In the genomic region with DNA sequence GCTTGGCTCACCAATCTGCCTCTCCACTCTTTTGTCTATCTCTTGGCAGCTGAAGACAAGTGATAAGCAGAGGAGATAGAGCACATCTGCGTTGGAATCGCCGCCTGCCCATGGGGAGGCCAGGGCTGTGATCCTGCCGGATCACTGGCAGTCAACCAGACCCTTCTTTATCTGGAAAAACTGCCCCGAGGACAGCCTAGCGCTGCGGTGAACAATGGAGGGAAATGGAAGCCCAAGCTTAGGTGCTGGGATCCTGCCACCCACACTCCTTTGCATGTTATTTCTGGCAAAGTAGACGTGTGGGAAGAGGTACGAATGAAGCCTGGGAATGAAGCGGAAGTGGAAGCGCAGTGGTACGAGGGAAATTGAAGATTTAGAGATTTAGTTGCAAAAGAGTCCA, we compare ENCODE assay signal across 15 mouse cellular contexts.
A peak's percentile ranks its signal among the peaks of the same experiment; 100 is the strongest.
DNase-seq lines count a peak whose midpoint lies in the region; ATAC-seq lines count a peak whose summit lies in the region.
"Had no signal": no experiment of that assay in that cellular context is flagged by ENCODE, and none has a peak within 500 bp of the region (broad histone marks: within the 10 kb centered on the region; RNA-seq: fewer than 3 reads in every experiment).

No protein-coding gene starts in this region.

- no peaks in the 10 kb centered on the region for H3K9me3 ChIP-seq in heart, embryonic 15.5 days (replicated peaks)
- no peaks in the 10 kb centered on the region for H3K9me3 ChIP-seq in intestine, embryonic 15.5 days
- H3K9me3 ChIP-seq: embryonic facial prominence, embryonic 15.5 days; midbrain, embryonic 15.5 days had no signal

- no peaks in the 10 kb centered on the region for H3K36me3 ChIP-seq in heart, embryonic 15.5 days
- no peaks in the 10 kb centered on the region for H3K36me3 ChIP-seq in intestine, embryonic 15.5 days
- H3K36me3 ChIP-seq: embryonic facial prominence, embryonic 15.5 days; midbrain, embryonic 15.5 days had no signal

- peak; percentile 14 for DNase-seq in gastrocnemius, postnatal 25 days
- no peak for DNase-seq in gastrocnemius, postnatal 10 days
- peak; percentile 38 for DNase-seq in testis, postnatal 10 days (ENCODE audit: low spot score)
- no peak for DNase-seq in testis, postnatal 14 days (ENCODE audit: low spot score)
- no peak for DNase-seq in lung, adult 18-20 months
- DNase-seq: cerebellum, adult 2 months; lung, embryonic 14.5 days; retina, postnatal 1 day; thymus, adult 2 months had no signal

- WGBS in heart, embryonic 15.5 days, result 20% methylated on average over 12 of the region's 12 CpGs
- 76% methylated on average over 12 of the region's 12 CpGs for WGBS in intestine, embryonic 15.5 days

- no peak for ATAC-seq in heart, embryonic 15.5 days (replicated peaks; ENCODE audit: insufficient number of reproducible peaks, insufficient read depth, low FRiP score, low read depth)
- no peak for ATAC-seq in erythroid progenitor cell, adult 5-6 weeks (replicated peaks; ENCODE audit: low FRiP score, poor library complexity, severe bottlenecking)
- ATAC-seq in intestine, embryonic 15.5 days, result no peak
- ATAC-seq: forebrain, embryonic 13.5 days; midbrain, embryonic 15.5 days had no signal

- peak overlapping the region; percentile 28; the same call in 1 of the 2 replicates for H3K4me2 ChIP-seq in heart, embryonic 15.5 days
- H3K4me2 ChIP-seq in intestine, embryonic 15.5 days (replicated peaks), result no peak overlapping the region
- H3K4me2 ChIP-seq: embryonic facial prominence, embryonic 15.5 days; forebrain, embryonic 13.5 days; lung, embryonic 14.5 days; midbrain, embryonic 15.5 days had no signal

- H3K9ac ChIP-seq in heart, embryonic 15.5 days, result no peak overlapping the region
- no peak overlapping the region for H3K9ac ChIP-seq in intestine, embryonic 15.5 days
- H3K9ac ChIP-seq: embryonic facial prominence, embryonic 15.5 days; forebrain, embryonic 13.5 days; lung, embryonic 14.5 days; midbrain, embryonic 15.5 days had no signal

- H3K27me3 ChIP-seq in heart, embryonic 15.5 days, result no peaks in the 10 kb centered on the region
- H3K27me3 ChIP-seq in intestine, embryonic 15.5 days (replicated peaks), result no peaks in the 10 kb centered on the region
- H3K27me3 ChIP-seq: embryonic facial prominence, embryonic 15.5 days; forebrain, embryonic 13.5 days; midbrain, embryonic 15.5 days had no signal

- peak overlapping the region; percentile 62 for H3K27ac ChIP-seq in heart, embryonic 15.5 days
- H3K27ac ChIP-seq in intestine, embryonic 15.5 days, result no peak overlapping the region
- H3K27ac ChIP-seq: embryonic facial prominence, embryonic 15.5 days; forebrain, embryonic 13.5 days; midbrain, embryonic 15.5 days had no signal

- H3K4me3 ChIP-seq in heart, embryonic 15.5 days, result no peak overlapping the region
- no peak overlapping the region for H3K4me3 ChIP-seq in intestine, embryonic 15.5 days (replicated peaks)
- H3K4me3 ChIP-seq: embryonic facial prominence, embryonic 15.5 days; forebrain, embryonic 13.5 days; midbrain, embryonic 15.5 days had no signal

- H3K4me1 ChIP-seq in heart, embryonic 15.5 days (replicated peaks), result peaks cover 12% of the 10 kb centered on the region
- no peaks in the 10 kb centered on the region for H3K4me1 ChIP-seq in intestine, embryonic 15.5 days (replicated peaks)
- H3K4me1 ChIP-seq: embryonic facial prominence, embryonic 15.5 days; midbrain, embryonic 15.5 days had no signal

Comparison
In these comparisons a context has a peak if more than half of its experiments do, and no peak if none do; other contexts are left out.
1. DNase-seq: peak in gastrocnemius, postnatal 25 days (single experiment) and testis, postnatal 10 days (single experiment); none in gastrocnemius, postnatal 10 days (single experiment), testis, postnatal 14 days (single experiment) and lung, adult 18-20 months (0 of 2).